Mouse (Mus musculus) brain, embryonic 14.5 days (tissue): ENCODE measurements at regions not wholly inside any gene's neighbourhood (a gene's known extent, or its start where the extent isn't known, plus 50 kb on each side); places are given as distances from the start of the nearest gene placed in this dataset.

Source experiments
- DNase-seq: peaks from one replicate; pipeline ENCODE4 v3.0.0-alpha.2; 2011; ENCODE audit warnings: low read depth
- CTCF ChIP-seq: fragments of 200-500 bp; IDR thresholded peaks from 2 replicates; pipeline ENCODE4 v1.5.1; 2012; ENCODE audit warnings: inconsistent platforms, mild to moderate bottlenecking, moderate library complexity, borderline replicate concordance; ENCODE audit not compliant: insufficient read depth, insufficient read length; ENCODE audit errors: extremely low read depth
- POLR2A ChIP-seq: fragments of 200-500 bp; IDR thresholded peaks from 2 replicates; pipeline ENCODE4 v1.6.1; 2012; ENCODE audit warnings: mild to moderate bottlenecking, inconsistent platforms, borderline replicate concordance; ENCODE audit not compliant: poor library complexity, insufficient read depth, insufficient read length, severe bottlenecking; ENCODE audit errors: extremely low read depth

DNA sequence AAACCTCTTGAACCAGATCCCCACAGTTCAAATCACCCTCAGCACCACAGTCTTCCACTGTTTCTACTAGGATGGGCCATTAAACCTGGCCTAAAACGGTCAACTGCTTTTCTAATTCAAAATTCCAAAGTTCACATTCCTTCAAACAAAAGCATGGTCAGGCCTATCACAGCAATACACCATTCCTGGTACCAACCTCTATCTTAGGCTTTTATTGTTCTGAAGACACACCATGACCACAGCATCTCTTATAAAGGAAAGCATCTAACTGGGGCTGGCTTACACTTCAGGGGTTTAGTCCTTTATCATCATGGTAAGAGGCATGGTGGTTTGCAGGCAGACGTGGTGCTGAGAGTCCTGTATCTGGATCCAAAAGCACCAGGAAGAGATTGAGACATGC, 560.4 kb upstream of the Adam5 start:
- no peak for DNase-seq
- TF ChIP-seq CTCF (no peak), POLR2A (no peak)

DNA sequence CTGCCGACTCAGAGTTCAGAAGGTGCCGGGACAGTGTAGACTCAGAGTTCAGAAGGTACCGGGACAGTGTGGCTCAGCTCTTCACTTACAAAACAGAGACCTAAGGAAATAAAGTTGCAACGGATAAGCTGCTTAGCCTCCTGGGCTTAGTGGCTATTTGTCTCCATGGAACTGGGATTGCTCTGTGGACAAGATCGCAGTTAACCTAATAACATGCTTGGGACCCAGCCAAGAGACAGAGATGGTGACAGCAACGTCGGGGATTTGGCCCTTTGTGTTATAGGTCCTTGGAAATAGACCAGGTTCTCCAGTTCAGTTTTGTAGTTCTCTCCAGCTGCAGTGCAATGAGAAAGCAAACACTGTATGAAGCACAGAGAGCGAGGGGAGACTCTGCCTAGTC, 549.1 kb upstream of the Adam5 start:
- TF ChIP-seq CTCF (no peak), POLR2A (no peak)

DNA sequence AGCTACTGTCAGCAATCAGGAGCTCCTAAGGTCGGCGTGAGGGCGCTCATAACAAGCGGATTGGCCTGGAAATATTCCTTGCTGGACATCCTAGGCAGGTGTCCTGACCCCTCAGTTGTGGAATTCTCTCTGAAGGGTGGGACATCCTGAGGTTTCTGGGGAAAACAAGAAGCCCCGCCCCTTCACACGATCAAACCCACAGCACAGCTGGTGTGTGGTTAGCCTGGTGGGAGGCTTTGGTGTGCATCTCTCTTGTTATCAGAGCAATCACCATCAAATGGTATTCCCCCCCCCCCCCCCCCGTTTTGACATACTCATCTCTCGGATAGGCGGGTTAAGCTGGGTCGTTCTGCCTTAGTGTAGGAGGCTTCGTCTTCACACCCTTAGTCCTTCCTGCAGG, 546.8 kb upstream of the Adam5 start:
- no peak for DNase-seq
- TF ChIP-seq CTCF (no peak), POLR2A (no peak)

More for the DNA sequence above, 549.1 kb upstream of the Adam5 start:
- peak; percentile 66 for DNase-seq

DNA sequence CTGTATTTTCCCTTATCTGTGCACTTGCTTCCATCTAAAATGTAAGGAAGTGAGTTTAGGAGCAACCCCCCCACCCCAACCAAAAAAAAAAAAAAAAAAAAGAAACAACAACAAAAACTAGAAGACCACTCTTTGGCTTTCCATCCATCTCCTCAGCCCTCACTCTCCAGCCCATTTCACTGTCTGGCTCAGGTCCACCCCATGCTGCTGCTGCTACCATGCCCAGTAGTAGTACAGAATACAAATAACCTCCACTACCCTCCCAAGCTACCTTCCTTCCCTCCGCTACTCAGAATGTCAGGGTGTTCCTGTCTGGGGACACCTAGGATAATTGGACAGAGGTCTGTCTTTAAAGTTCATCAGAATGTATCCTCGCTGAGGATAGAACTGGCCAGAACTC, 545.2 kb upstream of the Adam5 start:
- TF ChIP-seq POLR2A (no peak), CTCF (no peak)

DNA sequence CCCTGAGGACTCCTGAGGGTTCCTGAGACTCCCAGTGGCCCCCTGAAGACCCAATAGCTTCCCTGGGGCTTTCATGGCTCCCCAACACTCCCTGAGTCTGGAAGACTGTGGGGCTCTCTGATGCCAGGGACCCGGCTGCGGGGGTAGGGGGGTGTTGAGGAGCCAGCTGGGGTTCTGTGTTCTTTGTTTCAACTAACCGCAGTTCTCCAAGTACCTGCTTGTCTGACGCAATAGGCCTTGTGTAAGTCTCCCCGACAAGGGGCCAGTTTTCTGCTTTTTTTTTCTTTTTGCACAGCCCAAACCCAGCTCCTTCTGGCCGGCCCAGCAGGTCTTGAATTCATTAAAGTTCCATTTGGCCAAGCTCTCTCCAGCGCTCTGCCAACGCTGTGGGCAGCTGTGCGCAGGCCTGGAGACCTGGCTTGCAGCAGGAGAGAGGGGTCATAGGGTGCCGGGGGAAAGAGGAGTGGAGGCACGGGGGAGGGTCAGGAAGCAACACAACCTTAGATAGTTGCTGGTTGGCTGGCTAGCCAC, 544.5 kb upstream of the Adam5 start:
- peak; percentile 82 for DNase-seq
- no peak for TF ChIP-seq CTCF
- no peak for TF ChIP-seq POLR2A

More for the DNA sequence above, 545.2 kb upstream of the Adam5 start:
- no peak for DNase-seq

- peak; percentile 73 for DNase-seq
- TF ChIP-seq POLR2A (no peak), CTCF (no peak)
Observed at GRCm38 (mm10) chr8:25367806-25368549, 543.8 kb upstream of the Adam5 start.

GRCm38 (mm10) chr8:25366181-25366580, 542.0 kb upstream of the Adam5 start:
- no peak for TF ChIP-seq POLR2A
- no peak for TF ChIP-seq CTCF
- DNase-seq: no peak

GRCm38 (mm10) chr8:25362656-25363055, 538.5 kb upstream of the Adam5 start:
- DNase-seq: peak; percentile 26
- TF ChIP-seq CTCF (no peak), POLR2A (no peak)

DNA sequence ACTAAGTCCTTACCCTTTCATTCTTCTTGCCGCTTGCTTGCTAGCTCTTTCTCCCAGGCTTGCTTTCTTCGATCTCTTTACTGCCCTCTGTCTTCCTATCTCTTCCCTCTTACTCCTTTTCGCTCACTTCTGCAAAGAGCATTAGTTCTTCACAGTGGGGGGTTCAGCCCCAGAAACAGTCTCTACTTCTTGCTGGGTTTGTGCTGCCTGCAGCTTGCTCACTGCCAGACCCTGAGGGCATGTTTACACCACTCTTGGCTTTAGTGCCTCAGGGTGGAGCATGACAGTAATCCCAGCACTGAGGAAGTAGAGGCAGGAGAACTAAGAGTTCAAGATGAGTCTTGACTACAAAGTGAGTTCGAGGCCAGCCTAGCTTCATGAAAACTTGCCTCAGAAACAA, 538.0 kb upstream of the Adam5 start:
- no peak for DNase-seq
- no peak for TF ChIP-seq POLR2A
- no peak for TF ChIP-seq CTCF

DNA sequence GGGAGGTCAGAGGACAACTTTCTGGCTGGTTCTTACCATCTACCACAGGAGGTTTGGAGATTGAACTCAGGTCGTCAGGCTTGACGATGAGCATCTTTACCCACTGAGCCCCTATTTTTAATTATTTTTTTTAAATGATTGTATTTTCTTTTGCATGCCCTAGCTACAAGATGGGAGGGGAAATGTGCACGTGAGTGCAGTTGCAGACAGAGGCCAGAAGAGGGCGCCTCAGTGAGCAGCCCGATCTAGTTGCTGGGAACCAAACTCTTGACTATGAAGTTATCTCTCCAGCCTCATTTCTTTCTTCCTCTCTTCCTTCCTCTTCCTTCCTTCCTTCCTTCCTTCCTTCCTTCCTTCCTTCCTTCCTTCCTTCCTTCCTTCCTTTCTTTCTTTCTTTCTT, 537.3 kb upstream of the Adam5 start:
- TF ChIP-seq CTCF (peak; percentile 42; the same call in 1 of the 2 replicates), POLR2A (no peak)
- no peak for DNase-seq

DNA sequence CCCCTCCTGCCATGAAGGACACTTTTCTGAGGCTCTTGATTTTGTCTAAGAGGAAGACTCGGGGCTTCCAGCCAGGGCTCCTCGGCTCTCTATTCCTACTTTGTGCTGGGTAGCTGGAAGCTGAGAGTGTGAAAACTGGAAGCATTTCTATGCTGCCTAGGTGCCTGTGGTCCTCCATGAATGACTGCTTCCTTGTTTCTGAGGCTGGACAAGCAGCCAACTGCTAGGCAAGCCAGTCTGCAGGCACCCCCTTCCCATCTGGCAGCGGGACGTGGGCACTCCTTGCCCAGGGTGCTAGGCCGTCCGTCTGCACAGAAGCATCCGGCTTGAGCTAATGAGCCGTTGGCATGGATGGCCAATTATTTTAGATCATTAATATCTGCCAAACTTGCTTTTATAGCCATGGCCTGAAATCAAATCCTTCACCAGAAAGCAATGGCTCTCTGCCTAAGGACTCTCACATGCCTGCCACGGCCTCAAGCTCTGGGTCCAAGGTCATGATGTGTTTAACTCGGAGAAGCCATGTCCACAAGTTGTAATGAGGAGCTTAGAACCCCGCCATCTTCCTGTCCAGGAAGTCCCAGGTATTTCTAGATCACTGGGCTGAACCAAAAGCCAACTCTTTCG, 534.5 kb upstream of the Adam5 start:
- peak; percentile 79 for DNase-seq
- TF ChIP-seq CTCF: no peak
- TF ChIP-seq POLR2A: no peak
